Mouse (Mus musculus) yolk sac, embryonic 10.5 days (tissue): ENCODE results near the gene D930020B18Rik.

ENCODE experiments used
- DNase-seq: peaks from one replicate; pipeline ENCODE4 v3.0.0-alpha.2; 2017; ENCODE audit warnings: low spot score

The D930020B18Rik gene

DNA sequence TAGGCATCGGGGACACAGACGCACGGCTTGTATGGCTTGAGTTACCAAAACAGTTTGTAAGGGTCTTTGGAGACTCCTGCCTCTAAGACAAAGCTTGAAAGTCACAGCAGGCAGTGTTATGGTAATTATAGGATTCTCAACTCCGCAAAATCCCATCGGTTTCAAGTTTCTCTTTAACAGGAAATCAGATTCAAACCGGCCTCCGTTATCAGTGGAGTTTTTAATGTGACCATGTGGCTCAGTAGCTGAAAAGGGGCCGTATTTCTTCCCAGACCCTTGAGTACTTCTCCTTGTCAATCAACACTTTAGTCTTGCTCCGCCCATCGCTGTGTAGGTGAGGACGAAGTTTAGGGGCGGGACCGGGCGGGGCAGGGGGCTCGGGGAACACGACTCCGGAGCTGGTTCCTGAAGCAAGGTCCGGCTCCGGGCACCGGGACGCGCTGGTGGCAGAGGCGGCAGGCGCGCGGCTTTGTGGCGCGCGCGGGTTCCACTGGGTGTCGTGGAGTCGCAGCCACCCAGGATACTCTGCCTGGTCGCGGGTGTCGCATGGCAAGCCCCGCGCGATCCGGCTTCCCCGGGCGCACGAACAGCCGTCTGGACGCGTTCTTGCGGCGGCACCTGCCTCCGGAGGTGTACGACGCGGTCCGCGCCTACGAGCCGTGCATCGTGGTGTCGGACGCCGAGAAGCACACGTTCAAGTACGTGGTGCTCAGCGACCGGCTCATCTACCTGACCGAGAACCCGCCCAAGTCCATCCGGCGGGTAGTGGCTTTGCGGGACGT is at the start of gene D930020B18Rik:
TSS of gene D930020B18Rik (plus strand) at position 317 of the 782 bp plus-strand sequence.
- DNase-seq, result peak; percentile 53

- no peak for DNase-seq
These were observed 44.8 kb upstream of the D930020B18Rik start for GRCm38 (mm10) chr10:121596580-121596979.

DNA sequence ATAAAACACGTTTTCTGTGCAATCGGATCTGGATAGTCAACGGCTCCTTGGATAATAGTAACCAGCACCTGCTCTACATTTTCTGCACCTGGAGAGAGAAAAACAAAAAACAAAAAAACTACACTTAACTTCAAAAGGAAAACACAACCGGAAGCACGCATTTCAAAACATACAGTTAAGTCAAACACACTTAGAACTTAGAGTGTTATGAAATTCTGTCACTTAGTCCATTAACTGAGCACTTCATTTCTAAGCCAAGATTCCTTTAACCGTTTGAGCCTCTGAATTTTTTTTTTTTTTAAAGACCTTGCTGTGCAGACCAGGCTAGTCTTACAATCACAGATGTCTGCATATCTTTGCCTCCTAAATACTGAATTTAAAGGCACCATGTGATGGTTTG is 40.1 kb upstream of the D930020B18Rik start:
- no peak for DNase-seq

- no peak for DNase-seq
These were observed 37.8 kb upstream of the D930020B18Rik start for GRCm38 (mm10) chr10:121603556-121603955.

DNA sequence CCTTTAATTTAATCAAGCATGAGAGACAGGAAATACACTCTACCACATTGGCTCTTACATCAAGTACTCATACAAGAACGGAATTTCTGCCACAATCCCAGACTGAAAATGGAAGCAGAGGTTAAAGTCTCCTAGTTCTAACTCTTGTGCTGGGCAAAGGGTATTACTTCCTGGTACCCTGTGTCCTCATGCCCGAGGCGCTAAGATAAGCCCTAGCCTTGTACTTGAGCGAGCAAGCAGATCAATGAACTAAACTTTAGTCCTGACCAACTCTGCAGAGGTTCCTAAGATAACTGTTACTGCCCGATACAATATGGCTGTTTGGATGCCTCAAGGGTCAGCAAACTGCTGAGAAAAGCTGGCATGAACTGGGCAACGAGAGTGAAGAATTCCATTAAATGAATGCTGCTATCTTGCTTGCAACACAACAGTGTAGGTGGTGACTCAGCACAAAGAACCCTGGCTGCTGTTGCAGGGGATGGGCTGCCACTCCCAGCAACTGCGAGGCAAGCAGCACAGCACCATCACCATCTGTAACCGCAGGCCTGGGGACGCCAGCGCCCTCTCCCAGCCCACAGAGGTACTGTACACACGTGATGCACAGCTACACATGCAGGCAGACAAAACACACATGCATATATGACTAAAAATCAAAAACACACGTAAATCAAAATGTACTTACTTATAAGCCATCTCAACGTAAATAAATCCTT is 36.6 kb upstream of the D930020B18Rik start:
- no peak for DNase-seq

GRCm38 (mm10) chr10:121608177-121608576 is 33.2 kb upstream of the D930020B18Rik start:
- no peak for DNase-seq

- no peak for DNase-seq
These were observed 29.8 kb upstream of the D930020B18Rik start for GRCm38 (mm10) chr10:121611587-121611986.

DNA sequence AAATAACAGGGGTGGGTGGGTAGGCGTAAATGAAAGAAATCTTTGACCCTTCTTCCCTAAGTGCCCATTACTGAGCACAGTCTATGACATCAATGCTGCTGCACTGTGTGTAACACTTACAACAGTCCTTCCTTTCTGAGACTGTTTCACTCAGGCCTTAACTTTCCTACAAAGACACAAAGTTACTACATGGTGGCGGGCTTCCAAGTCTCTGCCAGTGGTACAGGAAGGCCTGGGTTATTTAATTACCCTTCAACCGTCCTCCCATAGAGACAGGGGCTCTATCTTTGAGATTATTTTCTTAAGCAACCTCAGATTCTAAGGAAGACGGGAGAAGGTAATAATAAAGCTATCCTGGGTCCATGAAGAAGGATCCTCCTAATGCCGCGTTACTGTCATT is 28.9 kb upstream of the D930020B18Rik start:
- DNase-seq, result no peak

GRCm38 (mm10) chr10:121613570-121613969 is 27.8 kb upstream of the D930020B18Rik start:
- DNase-seq, result no peak

DNA sequence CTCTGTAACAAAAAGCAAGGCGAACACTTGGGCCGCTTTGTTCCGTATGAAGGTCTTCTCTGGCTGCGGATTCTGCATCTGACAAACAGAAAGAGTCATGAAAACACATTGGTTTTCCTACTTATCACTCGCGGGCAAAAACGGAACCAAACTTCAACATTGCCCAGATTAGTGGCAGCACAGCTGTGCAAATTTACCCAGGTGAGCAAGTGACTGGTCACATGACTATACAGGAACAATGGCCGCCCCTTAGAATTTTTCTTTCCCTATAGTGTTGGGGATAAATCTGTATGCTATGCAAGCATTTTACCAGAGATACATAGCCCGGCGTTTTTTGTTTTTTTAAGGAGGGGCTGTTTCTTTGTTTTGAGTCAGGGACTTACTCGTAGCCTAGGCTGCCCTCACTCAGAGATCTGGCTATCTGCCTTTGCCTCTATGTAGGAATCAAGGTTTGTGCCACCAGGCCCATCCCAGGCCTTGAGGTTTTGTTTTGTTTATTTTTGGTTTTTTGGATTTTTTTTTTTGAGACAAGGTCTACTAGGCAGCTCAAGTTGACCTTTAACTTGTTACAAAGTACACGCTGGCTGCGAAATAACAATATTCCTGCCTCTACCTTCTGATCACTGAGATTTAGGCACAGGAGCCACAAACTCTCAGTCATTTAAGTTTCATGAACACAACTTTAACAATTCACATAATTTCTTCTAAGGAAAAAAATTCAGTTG is 26.1 kb upstream of the D930020B18Rik start:
- DNase-seq, result peak; percentile 28

DNA sequence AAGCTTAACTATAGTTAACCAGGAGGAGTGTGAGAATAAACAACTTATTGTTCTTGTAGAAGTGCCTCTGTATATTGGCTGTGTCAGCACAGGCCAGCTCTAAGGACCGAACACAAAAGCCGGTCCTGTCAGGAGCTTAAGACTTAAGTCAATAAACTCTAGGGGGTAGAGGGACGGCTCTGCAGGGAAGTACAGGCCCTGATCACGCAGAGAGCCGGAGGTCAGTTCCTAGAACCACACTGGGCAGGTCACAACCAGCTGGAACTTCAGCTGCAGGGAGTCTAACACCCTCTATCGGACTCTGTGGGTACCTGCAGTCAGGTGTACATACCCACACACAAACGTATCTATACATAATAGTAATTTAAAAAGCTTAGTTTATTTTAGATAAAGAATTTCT is 25.5 kb upstream of the D930020B18Rik start:
- DNase-seq, result peak; percentile 66

- no peak for DNase-seq
These were observed 19.0 kb upstream of the D930020B18Rik start for GRCm38 (mm10) chr10:121622431-121622830.

- DNase-seq, result no peak
These were observed 17.7 kb upstream of the D930020B18Rik start for GRCm38 (mm10) chr10:121623670-121624069.

GRCm38 (mm10) chr10:121625006-121625405 is 16.4 kb upstream of the D930020B18Rik start:
- no peak for DNase-seq

GRCm38 (mm10) chr10:121625407-121626185 is 15.8 kb upstream of the D930020B18Rik start:
- no peak for DNase-seq

DNA sequence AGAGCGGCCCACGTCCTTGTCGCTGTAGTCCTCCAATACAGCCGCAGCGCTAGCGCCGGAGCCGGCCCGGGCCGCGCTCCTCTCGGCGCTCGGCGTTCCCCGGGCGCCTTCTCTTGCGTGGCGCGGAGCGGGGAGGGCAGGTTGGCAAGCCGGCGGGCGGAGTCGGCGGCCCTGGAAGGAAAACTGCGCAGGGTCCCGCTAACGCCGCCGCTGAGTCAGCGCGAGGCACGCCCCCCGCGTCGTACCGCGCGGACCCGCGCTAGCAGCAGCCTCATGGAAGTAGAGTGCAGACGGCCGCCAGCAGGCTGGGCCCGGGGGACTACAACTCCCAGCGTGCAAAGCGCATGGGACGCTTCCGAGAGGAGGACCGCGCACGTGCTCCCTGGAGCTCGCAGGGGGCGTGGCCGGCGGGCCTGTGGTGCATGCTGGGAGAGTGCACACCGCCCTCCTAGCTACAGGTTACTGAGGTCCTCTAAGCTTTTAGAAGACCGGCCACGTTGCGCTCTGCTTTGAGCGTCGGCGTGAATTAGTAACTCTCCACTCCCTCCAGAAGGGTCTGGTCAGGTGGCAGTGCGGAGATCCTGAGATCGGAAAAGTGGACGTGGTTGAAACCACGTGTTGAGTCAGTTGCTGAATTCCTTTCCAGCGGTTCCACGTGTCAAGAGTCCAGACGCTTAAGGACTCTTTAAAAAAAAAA is 15.1 kb upstream of the D930020B18Rik start, which contains the start of gene Xpot:
TSS of gene Xpot (minus strand) at position 147 of the 697 bp plus-strand sequence.
- peak; percentile 98 for DNase-seq

DNA sequence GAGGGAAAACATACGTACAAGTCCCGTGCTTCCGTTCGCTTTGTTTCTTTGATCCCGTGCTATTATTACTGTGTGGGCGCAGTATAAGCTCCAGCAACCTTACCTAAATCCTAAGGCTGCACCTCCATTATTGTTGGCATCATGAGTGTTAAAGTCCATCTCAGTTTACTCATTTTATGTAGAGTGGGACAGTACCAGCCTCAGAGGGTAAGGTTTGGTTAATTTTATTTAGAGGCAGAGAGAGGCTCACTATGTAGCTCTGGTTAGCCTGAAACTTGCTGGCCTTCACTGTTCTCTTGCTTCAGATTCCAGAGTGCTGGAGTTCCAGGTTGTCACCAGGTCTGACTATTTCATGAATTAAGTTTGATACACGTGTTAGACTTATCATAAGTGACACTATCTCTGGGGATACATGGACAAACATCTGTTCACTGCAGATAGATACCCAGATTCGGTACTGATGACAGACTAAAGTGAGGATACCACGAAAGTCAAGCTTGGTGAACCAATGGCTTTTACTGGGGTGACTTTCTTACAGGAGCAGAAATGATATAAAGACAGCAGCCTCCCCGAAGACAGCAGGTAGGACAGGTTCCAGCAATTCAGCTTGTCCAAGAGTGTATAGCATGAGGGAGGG is 14.1 kb upstream of the D930020B18Rik start:
- no peak for DNase-seq

GRCm38 (mm10) chr10:121628561-121629040 is 12.8 kb upstream of the D930020B18Rik start:
- DNase-seq, result no peak

DNA sequence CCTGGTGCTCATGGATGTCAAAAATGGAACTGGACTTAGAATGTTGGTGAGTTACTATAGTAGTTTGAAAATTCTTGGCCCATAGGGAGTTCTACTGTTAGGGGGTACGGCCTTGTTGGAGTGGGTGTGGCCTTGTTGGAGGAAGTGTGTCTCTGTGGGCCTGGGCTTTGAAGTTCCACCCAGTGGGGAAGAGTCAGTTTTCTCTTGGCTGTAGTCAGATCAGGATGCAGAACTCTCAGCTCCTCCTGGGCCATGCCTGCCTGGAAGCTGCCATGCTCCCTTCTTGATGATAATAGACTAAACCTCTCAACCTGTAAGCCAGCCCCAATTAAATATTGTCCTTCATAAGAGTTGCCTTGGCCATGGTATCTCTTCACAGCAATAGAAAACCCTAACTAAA is 7.2 kb upstream of the D930020B18Rik start:
- DNase-seq, result no peak

- no peak for DNase-seq
These were observed 5.1 kb upstream of the D930020B18Rik start for GRCm38 (mm10) chr10:121636276-121636675.
